Mouse (Mus musculus): ENCODE results near the gene Aup1.

Gene Aup1

GRCm38 (mm10) chr6:83069488-83070246, 15.3 kb downstream of the Aup1 start:
- DNase-seq (ENCODE audit: low spot score) = no peak

- no peak for DNase-seq (ENCODE audit: low spot score)
Measured at GRCm38 (mm10) chr6:83070247-83070310, 15.8 kb downstream of the Aup1 start, which contains the start of gene Tlx2. Tlx2 (minus strand) TSS chr6:83070293.

- no peak for DNase-seq (ENCODE audit: low spot score)
Measured at GRCm38 (mm10) chr6:83070311-83071219, 16.2 kb downstream of the Aup1 start.

GRCm38 (mm10) chr6:83071220-83071619, 16.9 kb downstream of the Aup1 start:
- no peak for DNase-seq (ENCODE audit: low spot score)

- DNase-seq (ENCODE audit: low spot score) = peak; percentile 63
Measured at GRCm38 (mm10) chr6:83074979-83075378, 20.7 kb downstream of the Aup1 start.

- DNase-seq (ENCODE audit: low spot score) = no peak
Measured at GRCm38 (mm10) chr6:83077630-83078323, 23.5 kb downstream of the Aup1 start, which contains the start of gene Pcgf1. Pcgf1 (plus strand) TSS chr6:83077869.

GRCm38 (mm10) chr6:83078324-83078858, 24.1 kb downstream of the Aup1 start:
- peak; percentile 97 for DNase-seq (ENCODE audit: low spot score)

- no peak for DNase-seq (ENCODE audit: low spot score)
Measured at GRCm38 (mm10) chr6:83080210-83080609, 25.9 kb downstream of the Aup1 start.

- DNase-seq (ENCODE audit: low spot score) = no peak
Measured at GRCm38 (mm10) chr6:83083497-83083896, 29.2 kb downstream of the Aup1 start.

GRCm38 (mm10) chr6:83084477-83084876, 30.2 kb downstream of the Aup1 start:
- DNase-seq (ENCODE audit: low spot score) = no peak

- DNase-seq (ENCODE audit: low spot score) = no peak
Measured at GRCm38 (mm10) chr6:83086121-83087035, 32.1 kb downstream of the Aup1 start, which contains the start of gene Lbx2. Lbx2 (plus strand) TSS chr6:83086367.

GRCm38 (mm10) chr6:83087205-83087925, 33.0 kb downstream of the Aup1 start:
- no peak for DNase-seq (ENCODE audit: low spot score)

GRCm38 (mm10) chr6:83087926-83088260, 33.6 kb downstream of the Aup1 start:
- DNase-seq (ENCODE audit: low spot score) = no peak

- no peak for DNase-seq (ENCODE audit: low spot score)
Measured at GRCm38 (mm10) chr6:83092416-83093127, 38.3 kb downstream of the Aup1 start.

- DNase-seq (ENCODE audit: low spot score) = peak; percentile 81
Measured at GRCm38 (mm10) chr6:83095968-83096367, 41.6 kb downstream of the Aup1 start.

GRCm38 (mm10) chr6:83098411-83098810, 44.1 kb downstream of the Aup1 start:
- DNase-seq (ENCODE audit: low spot score) = no peak

- DNase-seq (ENCODE audit: low spot score) = peak; percentile 88
Measured at GRCm38 (mm10) chr6:83101316-83101687, 47.0 kb downstream of the Aup1 start, which contains the start of the genes Ccdc142 and Gm42688. Ccdc142 (plus strand) TSS chr6:83101601. Gm42688 (plus strand) TSS chr6:83101617.

- peak; percentile 73 for DNase-seq (ENCODE audit: low spot score)
Measured at GRCm38 (mm10) chr6:83101688-83102556, 47.6 kb downstream of the Aup1 start.

- no peak for DNase-seq (ENCODE audit: low spot score)
Measured at GRCm38 (mm10) chr6:83103130-83103650, 48.9 kb downstream of the Aup1 start.

All from T-cell, adult 2 months (primary cell).